Mouse (Mus musculus) left cerebral cortex, postnatal 14 days (tissue): ENCODE data around the gene Gipc1. TPM values are rescaled to one million over a fixed set of nuclear protein-coding genes. Genes with fewer than 3 reads are reported as not detected.

Source experiments
- DNase-seq, 2 experiments: peaks; one replicate each; pipeline ENCODE4 v3.0.0; 2021 to 2022; ENCODE audit warnings: low spot score in 2 of 2, mixed read lengths in 1 of 2
- intact Hi-C: fragments of 180-260 bp; cut with DNase I; formaldehyde crosslinking; loops from one replicate; pipeline ENCODE4 v1.15.1; 2025
- total RNA-seq, 2 experiments: library from RNA; stranded (reverse); gene quantifications; 2 replicates each; pipeline ENCODE4 v1.2.3; 2021

The Gipc1 gene
- total RNA-seq, 2 experiments from 2014 or later = 104 to 109 TPM

DNA sequence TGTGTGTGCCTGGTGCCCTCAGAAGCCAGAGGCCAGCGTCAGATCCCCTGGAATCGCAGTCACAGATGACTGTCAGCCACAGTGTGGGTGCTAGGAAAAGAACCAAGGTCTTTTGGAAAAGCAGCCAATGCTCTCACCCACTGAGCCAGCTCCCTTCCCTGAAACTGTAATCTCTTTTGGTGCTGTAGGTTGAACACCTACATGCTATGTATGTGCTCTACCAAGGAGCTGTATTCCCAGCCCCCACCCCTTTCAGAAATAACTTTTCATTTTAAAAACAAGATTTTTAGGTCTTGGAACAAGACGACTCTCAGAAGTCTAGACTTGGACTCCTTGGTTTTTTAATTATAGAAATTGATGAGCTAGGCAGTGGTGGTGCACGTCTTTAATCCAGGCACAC, 50.9 kb downstream of the Gipc1 start:
- intact Hi-C loops = no loop called here
- DNase-seq = no peak

DNA sequence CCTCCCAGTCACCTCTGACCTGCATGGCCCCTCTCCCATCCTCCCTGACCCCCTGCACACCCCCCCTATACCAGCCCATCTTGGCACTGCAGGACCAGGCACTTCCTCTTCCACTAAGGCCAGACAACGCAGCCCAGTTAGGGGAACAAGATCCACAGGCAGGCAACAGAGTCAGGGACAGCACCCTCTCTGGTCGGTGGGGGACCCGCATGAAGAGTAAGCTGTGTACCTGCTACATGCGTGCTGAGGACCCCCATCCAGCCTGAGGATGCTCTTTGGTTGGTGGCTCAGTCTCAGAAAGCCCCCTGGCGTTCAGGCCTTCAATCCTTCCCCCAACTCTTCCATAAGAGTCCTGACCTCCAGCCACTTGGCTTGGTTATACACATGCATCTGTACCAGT, 53.9 kb downstream of the Gipc1 start:
- no peak for DNase-seq
- intact Hi-C loops = no loop called here

DNA sequence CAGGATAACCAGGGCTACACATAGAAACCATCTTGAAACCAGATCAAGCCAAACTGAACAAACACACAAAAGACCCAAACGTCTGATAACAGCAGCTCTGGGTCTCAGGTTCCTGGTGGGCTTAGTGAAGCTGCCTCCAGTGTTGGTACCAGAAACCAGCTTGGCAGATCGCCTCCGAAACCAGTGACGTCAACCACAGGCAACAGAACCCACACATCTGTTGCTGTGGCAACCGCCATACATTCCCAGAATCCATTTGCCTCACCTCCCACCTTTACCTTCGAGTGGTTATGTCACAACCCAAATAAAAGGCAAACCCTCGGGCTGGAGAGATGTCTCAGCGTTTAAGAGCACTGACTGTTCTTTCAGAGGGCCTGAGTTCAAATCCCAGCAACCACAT, 55.1 kb downstream of the Gipc1 start:
- intact Hi-C loops = no loop called here
- peak; percentile 46 to 60 for DNase-seq

Other genes starting within 250 kb of the Gipc1 start
- 100 to 1,000 TPM; 250 to 264 TPM for gene Scoc, start 194.3 kb upstream of the Gipc1 start, total RNA-seq
- not detected for gene Olfr370, start 116.9 kb upstream of the Gipc1 start, total RNA-seq
- gene Ndufb7, start 86.0 kb upstream of the Gipc1 start, total RNA-seq = 100 to 1,000 TPM; 141 to 147 TPM
- 100 to 1,000 TPM; 587 to 600 TPM for gene Tecr, start 44.7 kb upstream of the Gipc1 start, total RNA-seq
- 10 to 100 TPM; 38.4 to 40.0 TPM for gene Dnajb1, start 44.5 kb upstream of the Gipc1 start, total RNA-seq
- gene Ptger1, start 14.0 kb downstream of the Gipc1 start, total RNA-seq = 1 to 10 TPM; 1.4 to 1.5 TPM
- gene Pkn1, start 46.5 kb downstream of the Gipc1 start, total RNA-seq = 10 to 100 TPM; 63.8 to 74.1 TPM
- 10 to 100 TPM; 18.4 to 19.7 TPM for gene Ddx39, start 62.5 kb downstream of the Gipc1 start, total RNA-seq
- 10 to 100 TPM; 11.2 to 11.8 TPM for gene Adgre5, start 88.6 kb downstream of the Gipc1 start, total RNA-seq
- 100 to 1,000 TPM; 457 to 482 TPM for gene Adgrl1, start 247.4 kb downstream of the Gipc1 start, total RNA-seq